Mouse (Mus musculus) Patski (cell line): ENCODE measurements around the gene Prkcq. TPM values are rescaled to one million over a fixed set of nuclear protein-coding genes. Genes with fewer than 3 reads are reported as not detected.

ENCODE experiments used
- ATAC-seq: fragments of 100-300 bp; one replicate; pipeline ENCODE4 v1.8.0; 2021
- CTCF ChIA-PET: fragments of 350-600 bp; sonication (Branson Sonifier 250); formaldehyde crosslinking; loops from one replicate; lab custom pipeline; 2022; ENCODE audit warnings: inconsistent platforms; lab: Charles Lee
- POLR2A ChIA-PET: fragments of 350-600 bp; sonication (Branson Sonifier 250); formaldehyde crosslinking; loops from one replicate; lab custom pipeline; 2022; ENCODE audit warnings: antibody characterized with exemption, inconsistent platforms; lab: Charles Lee
- DNase-seq: peaks from one replicate; pipeline ENCODE4 v3.0.0-alpha.2; 2011; ENCODE audit warnings: low read depth, low spot score
- H3K27me3 ChIP-seq: fragments of 371-371 bp; one replicate; pipeline ENCODE4 v1.5.1; 2021
- CTCF ChIP-seq: fragments of 100-300 bp; IDR thresholded peaks from one replicate; pipeline ENCODE4 v1.5.1; 2021
- in situ Hi-C: fragments of 300-500 bp; cut with MboI; formaldehyde crosslinking; loops from 3 replicates; pipeline ENCODE4 v1.11.1; 2018; ENCODE audit warnings: low pct_unique_long_range_greater_than_20kb, mixed read lengths
- polyA plus RNA-seq: library from polyadenylated mRNA; unstranded; gene quantifications from one replicate; pipeline ENCODE4 v1.2.3, GENCODE M21; 2021

Gene Prkcq
- 0.06 TPM for polyA plus RNA-seq

- in situ Hi-C loops, result no loop called here
- peak; percentile 57 for ATAC-seq
- DNase-seq, result no peak
- peaks cover 33% of the 10 kb centered on the region for H3K27me3 ChIP-seq
- peak; percentile 24 for TF ChIP-seq CTCF
- ChIA-PET POLR2A (no interaction called here), CTCF (no interaction called here)
These were observed at the start of gene Prkcq for GRCm38 (mm10) chr2:11171754-11172501. TSS of gene Prkcq (plus strand) at chr2:11172108.

DNA sequence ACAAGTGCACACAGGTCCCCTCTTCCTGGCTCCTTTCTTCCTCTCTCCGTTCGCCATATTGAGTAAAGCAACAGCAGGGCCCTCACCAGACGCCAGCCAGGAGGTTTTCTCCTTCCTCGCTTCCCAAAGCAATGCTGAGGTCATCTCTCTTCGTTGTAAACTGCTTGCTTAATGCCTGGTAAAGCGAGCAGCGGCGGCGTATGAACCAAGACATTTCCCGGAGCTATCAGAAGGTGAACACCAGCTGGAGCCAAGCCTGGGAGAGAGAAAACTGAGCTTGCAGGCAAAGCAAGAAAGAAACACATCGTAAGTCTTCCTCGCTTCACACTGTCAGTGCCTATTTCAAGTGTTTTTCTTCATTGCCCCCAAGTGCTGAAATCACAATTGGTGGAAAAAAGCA is 41.0 kb upstream of the Prkcq start:
- H3K27me3 ChIP-seq, result peaks cover 3% of the 10 kb centered on the region
- in situ Hi-C loops, result no loop called here
- ATAC-seq (no peak), DNase-seq (no peak)
- ChIA-PET CTCF (no interaction called here), POLR2A (no interaction called here)
- no peak for TF ChIP-seq CTCF

DNA sequence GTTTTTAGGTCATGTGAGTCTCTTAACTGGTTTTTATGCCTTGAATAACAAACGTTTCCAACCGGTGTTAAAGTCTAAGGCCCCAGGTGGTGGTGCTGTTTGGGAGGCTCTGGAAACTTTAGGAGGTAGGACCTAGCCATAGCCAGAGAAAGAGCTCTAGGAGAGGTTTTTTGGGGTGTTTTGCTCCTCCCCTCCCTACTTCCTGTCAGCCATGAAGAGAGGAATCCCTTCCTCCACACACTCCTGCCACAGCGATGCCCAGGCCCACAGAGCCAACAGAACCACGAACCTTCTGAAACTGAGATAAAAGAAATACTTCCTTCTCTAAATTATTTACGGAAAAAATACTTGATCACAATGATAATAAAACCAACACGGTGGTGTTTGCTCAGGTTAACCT is 36.2 kb upstream of the Prkcq start:
- ChIA-PET POLR2A (no interaction called here), CTCF (no interaction called here)
- no peak for DNase-seq
- in situ Hi-C loops, result no loop called here
- H3K27me3 ChIP-seq, result peaks cover 3% of the 10 kb centered on the region
- ATAC-seq, result no peak
- no peak for TF ChIP-seq CTCF

GRCm38 (mm10) chr2:11138076-11138475 is 33.8 kb upstream of the Prkcq start:
- in situ Hi-C loops, result no loop called here
- ChIA-PET CTCF (no interaction called here), POLR2A (no interaction called here)
- ATAC-seq (no peak), DNase-seq (no peak)
- H3K27me3 ChIP-seq, result peaks cover 3% of the 10 kb centered on the region
- no peak for TF ChIP-seq CTCF

GRCm38 (mm10) chr2:11139518-11140152 is 32.3 kb upstream of the Prkcq start:
- TF ChIP-seq CTCF, result no peak
- ATAC-seq, result no peak
- DNase-seq, result no peak
- H3K27me3 ChIP-seq, result no peaks in the 10 kb centered on the region
- in situ Hi-C loops, result no loop called here
- POLR2A ChIA-PET, result no interaction called here
- CTCF ChIA-PET, result no interaction called here

DNA sequence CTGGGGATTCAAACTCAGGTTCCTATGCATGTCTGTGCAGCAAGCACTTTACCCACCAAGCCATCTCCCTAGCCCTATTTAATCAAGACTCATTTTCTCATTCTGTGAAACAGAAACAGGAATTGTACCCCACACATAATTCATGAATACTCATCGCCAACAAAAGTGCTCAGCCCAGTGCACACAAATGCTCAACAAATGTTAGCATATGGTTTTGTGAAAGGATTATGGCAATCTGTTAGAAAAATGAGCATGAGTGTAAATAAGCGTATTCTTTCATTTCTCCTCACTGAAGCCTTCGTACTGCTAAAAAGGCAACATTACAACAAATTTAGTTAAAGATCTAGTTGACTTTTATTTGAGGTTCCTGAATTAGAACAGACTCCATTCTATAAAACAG is 31.5 kb upstream of the Prkcq start:
- in situ Hi-C loops, result no loop called here
- TF ChIP-seq CTCF, result no peak
- DNase-seq (no peak), ATAC-seq (no peak)
- POLR2A ChIA-PET, result no interaction called here
- H3K27me3 ChIP-seq, result no peaks in the 10 kb centered on the region
- CTCF ChIA-PET, result no interaction called here

GRCm38 (mm10) chr2:11149091-11149490 is 22.8 kb upstream of the Prkcq start:
- peaks cover 19% of the 10 kb centered on the region for H3K27me3 ChIP-seq
- POLR2A ChIA-PET, result no interaction called here
- CTCF ChIA-PET, result no interaction called here
- DNase-seq (no peak), ATAC-seq (no peak)
- no peak for TF ChIP-seq CTCF
- in situ Hi-C loops, result no loop called here

- POLR2A ChIA-PET, result no interaction called here
- ATAC-seq (no peak), DNase-seq (no peak)
- in situ Hi-C loops, result no loop called here
- peaks cover 29% of the 10 kb centered on the region for H3K27me3 ChIP-seq
- CTCF ChIA-PET, result no interaction called here
- TF ChIP-seq CTCF, result no peak
These were observed 20.9 kb upstream of the Prkcq start for GRCm38 (mm10) chr2:11150975-11151374.

GRCm38 (mm10) chr2:11151655-11152323 is 20.1 kb upstream of the Prkcq start:
- POLR2A ChIA-PET, result no interaction called here
- no peak for ATAC-seq
- TF ChIP-seq CTCF, result no peak
- no peak for DNase-seq
- in situ Hi-C loops, result no loop called here
- peaks cover 31% of the 10 kb centered on the region for H3K27me3 ChIP-seq
- CTCF ChIA-PET, result no interaction called here

DNA sequence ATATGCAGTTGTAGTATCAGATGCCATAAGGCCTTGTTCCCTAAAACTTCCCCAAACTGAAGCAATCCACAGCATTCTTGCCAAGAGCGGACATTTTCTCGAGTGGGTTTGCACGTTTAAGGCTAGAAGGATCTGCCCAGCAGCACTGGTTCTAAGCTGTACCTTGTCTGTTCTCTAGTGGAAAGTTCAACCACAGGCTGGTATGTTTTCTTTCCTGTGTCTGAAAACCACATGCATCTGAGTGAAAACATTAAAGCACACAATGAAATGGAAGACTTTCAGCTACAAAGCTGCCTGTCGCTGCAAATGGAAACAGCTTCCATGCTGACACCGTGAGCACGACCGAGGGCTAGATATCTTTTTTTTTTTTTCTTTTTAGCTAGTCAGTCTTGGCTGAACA is 12.3 kb upstream of the Prkcq start:
- POLR2A ChIA-PET, result no interaction called here
- in situ Hi-C loops, result no loop called here
- TF ChIP-seq CTCF, result no peak
- DNase-seq (no peak), ATAC-seq (no peak)
- peaks cover 9% of the 10 kb centered on the region for H3K27me3 ChIP-seq
- CTCF ChIA-PET, result interaction anchor here (0.6 kb wide), 1 partner anchor 81 kb away, joined by 3 read pairs; no protein-coding TSS in a partner anchor

GRCm38 (mm10) chr2:11160696-11161095 is 11.2 kb upstream of the Prkcq start:
- POLR2A ChIA-PET, result no interaction called here
- no peak for ATAC-seq
- DNase-seq, result no peak
- no peak for TF ChIP-seq CTCF
- peaks cover 5% of the 10 kb centered on the region for H3K27me3 ChIP-seq
- in situ Hi-C loops, result no loop called here
- CTCF ChIA-PET, result no interaction called here
